Mouse (Mus musculus) hindbrain, embryonic 11.5 days (tissue): ENCODE measurements around the gene 4931428F04Rik. TPM values are rescaled to one million over a fixed set of nuclear protein-coding genes. Genes with fewer than 3 reads are reported as not detected.

Source experiments
- ATAC-seq: fragments of 200-750 bp; cut with Nextera tagmentation; 2 replicates; pipeline ENCODE4 v1.8.0; 2017; ENCODE audit warnings: mild to moderate bottlenecking, moderate TSS enrichment, moderate library complexity; ENCODE audit not compliant: low FRiP score
- DNase-seq: peaks from one replicate; pipeline ENCODE4 v3.0.0-alpha.2; 2015; ENCODE audit warnings: low spot score
- H3K27ac ChIP-seq: fragments of 300-500 bp; sonication (generic); 2 replicates; pipeline ENCODE4 v1.5.1; 2014; ENCODE audit warnings: mild to moderate bottlenecking, low read depth, low read length
- H3K27me3 ChIP-seq: fragments of 300-500 bp; sonication (generic); 2 replicates; pipeline ENCODE4 v1.6.1; 2014; ENCODE audit warnings: mild to moderate bottlenecking, low read length, moderate library complexity, mixed read lengths; ENCODE audit not compliant: control insufficient read depth, insufficient read depth
- H3K36me3 ChIP-seq: fragments of 300-500 bp; sonication (generic); 2 replicates; pipeline ENCODE4 v1.6.1; 2014; ENCODE audit warnings: mild to moderate bottlenecking, low read length, moderate library complexity, mixed read lengths; ENCODE audit not compliant: control insufficient read depth, insufficient read depth
- H3K4me1 ChIP-seq: fragments of 300-500 bp; sonication (generic); replicated peaks from 2 replicates; pipeline ENCODE4 v1.6.1; 2014; ENCODE audit warnings: low read length, mixed read lengths; ENCODE audit not compliant: control insufficient read depth, insufficient read depth
- H3K4me2 ChIP-seq: fragments of 300-500 bp; sonication (generic); replicated peaks from 2 replicates; pipeline ENCODE4 v1.6.1; 2014; ENCODE audit warnings: mild to moderate bottlenecking, low read depth, low read length
- H3K4me3 ChIP-seq: fragments of 300-500 bp; sonication (generic); 2 replicates; pipeline ENCODE4 v1.5.1; 2014; ENCODE audit warnings: low read depth, low read length
- H3K9ac ChIP-seq: fragments of 300-500 bp; sonication (generic); 2 replicates; pipeline ENCODE4 v1.6.1; 2014; ENCODE audit warnings: low read depth, low read length
- H3K9me3 ChIP-seq: fragments of 300-500 bp; sonication (generic); 2 replicates; pipeline ENCODE4 v1.6.1; 2016; ENCODE audit warnings: low read length; ENCODE audit not compliant: control insufficient read depth
- WGBS: fragments of 180-500 bp; shearing (Covaris S2); extraction: QIAGEN DNeasy Blood & Tissue Kit; methylation state at CpG from one replicate; pipeline ENCODE4 v1.1.7; 2014; 5-methylcytosine and 5-hydroxymethylcytosine counted together
- polyA plus RNA-seq: library from polyadenylated mRNA; unstranded; fragments of >200 nt; fragmentation: Nextera tagmentation; extraction: Ambion mirVana; gene quantifications from 2 replicates; pipeline ENCODE4 v1.2.1, GENCODE M21; 2014

Gene 4931428F04Rik
- polyA plus RNA-seq, 1 experiment from 2014 or later: 31.7 TPM

GRCm38 (mm10) chr8:105311718-105312117 lies 22.1 kb upstream of the 4931428F04Rik start:
- DNase-seq: no peak
- Histone ChIP-seq H3K36me3 (0 out of 2 replicates have a peak, but pooled peaks cover 5% of the 10 kb centered on the region), H3K9me3 (no peaks in the 10 kb centered on the region), H3K27ac (no peak overlapping the region), H3K9ac (no peak overlapping the region), H3K27me3 (no peaks in the 10 kb centered on the region), H3K4me3 (no peak overlapping the region), H3K4me2 (no peak overlapping the region), H3K4me1 (no peaks in the 10 kb centered on the region)
- no peak for ATAC-seq
- 94% methylated on average over 1 of the region's 1 CpGs for WGBS

DNA sequence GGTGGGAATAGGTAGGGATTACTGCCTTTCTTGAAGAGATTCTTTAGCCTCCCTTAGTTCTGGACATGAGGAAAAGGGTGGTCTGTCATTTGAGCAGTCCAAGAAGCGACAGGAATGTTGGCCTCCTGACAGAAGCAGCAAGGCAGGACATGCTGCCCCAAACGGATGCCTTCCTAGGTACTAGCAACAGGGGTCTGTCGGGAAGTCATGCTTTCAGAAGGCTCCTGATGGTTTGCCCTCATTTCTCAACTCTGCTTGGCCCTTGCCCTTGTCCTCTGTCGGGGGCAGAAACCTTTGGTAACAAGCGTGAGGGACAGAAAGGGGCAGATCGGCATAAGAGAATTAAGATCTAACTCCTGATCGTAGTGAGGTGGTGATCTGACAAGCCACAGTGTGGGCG lies 20.5 kb upstream of the 4931428F04Rik start:
- DNase-seq (no peak), ATAC-seq (no peak)
- WGBS: 86% methylated on average over 8 of the region's 8 CpGs
- Histone ChIP-seq H3K27me3 (no peaks in the 10 kb centered on the region), H3K4me1 (no peaks in the 10 kb centered on the region), H3K4me2 (no peak overlapping the region), H3K27ac (no peak overlapping the region), H3K9me3 (no peaks in the 10 kb centered on the region), H3K4me3 (no peak overlapping the region), H3K36me3 (0 out of 2 replicates have a peak, but pooled peaks cover 5% of the 10 kb centered on the region), H3K9ac (no peak overlapping the region)

DNA sequence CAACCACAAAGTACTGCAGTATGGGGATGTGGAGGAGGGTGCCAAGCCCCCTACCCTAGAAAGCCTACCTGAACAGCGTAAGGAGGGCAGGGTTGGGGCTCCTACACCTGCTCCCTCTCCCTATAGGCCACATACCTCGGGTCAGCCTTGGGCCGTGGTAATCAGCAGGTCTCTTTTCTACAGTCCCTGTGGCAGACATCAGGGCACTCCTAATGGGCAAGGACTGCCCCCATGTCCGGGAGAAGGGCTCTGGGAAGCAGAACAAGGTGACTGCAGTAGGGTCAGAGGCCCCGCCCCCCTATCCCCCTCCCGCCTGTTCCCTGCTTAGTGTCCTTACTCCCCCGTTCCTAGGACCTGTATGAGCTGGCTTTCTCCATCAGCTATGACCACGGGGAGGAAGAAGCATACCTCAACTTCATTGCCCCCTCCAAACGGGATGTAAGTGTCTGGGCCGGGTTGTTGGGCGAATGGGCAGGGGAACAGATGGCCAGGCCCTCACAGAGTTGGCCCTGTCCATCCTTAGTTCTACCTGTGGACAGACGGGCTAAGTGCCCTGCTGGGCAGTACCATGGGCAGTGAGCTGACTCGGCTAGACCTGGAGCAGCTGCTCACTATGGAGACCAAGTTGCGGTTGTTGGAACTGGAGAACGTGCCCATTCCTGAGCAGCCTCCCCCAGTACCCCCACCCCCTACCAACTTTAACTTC lies 19.6 kb upstream of the 4931428F04Rik start:
- no peaks in the 10 kb centered on the region for H3K9me3 ChIP-seq
- H3K27ac ChIP-seq: no peak overlapping the region
- H3K4me2 ChIP-seq: no peak overlapping the region
- 86% methylated on average over 15 of the region's 15 CpGs for WGBS
- H3K36me3 ChIP-seq: 0 out of 2 replicates have a peak, but pooled peaks cover 5% of the 10 kb centered on the region
- no peak overlapping the region for H3K4me3 ChIP-seq
- H3K4me1 ChIP-seq: no peaks in the 10 kb centered on the region
- H3K27me3 ChIP-seq: no peaks in the 10 kb centered on the region
- ATAC-seq (no peak), DNase-seq (no peak)
- H3K9ac ChIP-seq: no peak overlapping the region

DNA sequence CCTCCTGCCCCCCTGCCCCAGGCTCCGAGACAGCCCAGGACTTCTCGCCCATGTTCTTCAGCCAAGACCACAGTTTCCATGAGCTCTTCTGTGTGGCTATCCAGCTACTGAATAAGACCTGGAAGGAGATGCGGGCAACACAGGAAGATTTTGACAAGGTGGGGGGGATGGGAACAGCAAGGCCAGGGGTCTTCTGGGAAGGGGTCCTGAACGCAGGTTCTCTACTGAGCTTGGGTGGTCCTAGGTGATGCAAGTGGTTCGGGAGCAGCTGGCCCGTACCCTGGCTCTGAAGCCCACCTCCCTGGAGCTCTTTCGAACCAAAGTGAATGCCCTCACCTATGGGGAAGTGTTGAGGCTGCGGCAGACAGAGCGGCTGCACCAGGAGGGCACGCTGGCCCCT lies 18.8 kb upstream of the 4931428F04Rik start:
- 0 out of 2 replicates have a peak, but pooled peaks cover 3% of the 10 kb centered on the region for H3K36me3 ChIP-seq
- no peak overlapping the region for H3K4me3 ChIP-seq
- no peaks in the 10 kb centered on the region for H3K4me1 ChIP-seq
- DNase-seq (no peak), ATAC-seq (no peak)
- H3K9me3 ChIP-seq: no peaks in the 10 kb centered on the region
- H3K27ac ChIP-seq: no peak overlapping the region
- no peak overlapping the region for H3K4me2 ChIP-seq
- H3K9ac ChIP-seq: no peak overlapping the region
- H3K27me3 ChIP-seq: no peaks in the 10 kb centered on the region
- 93% methylated on average over 10 of the region's 10 CpGs for WGBS

DNA sequence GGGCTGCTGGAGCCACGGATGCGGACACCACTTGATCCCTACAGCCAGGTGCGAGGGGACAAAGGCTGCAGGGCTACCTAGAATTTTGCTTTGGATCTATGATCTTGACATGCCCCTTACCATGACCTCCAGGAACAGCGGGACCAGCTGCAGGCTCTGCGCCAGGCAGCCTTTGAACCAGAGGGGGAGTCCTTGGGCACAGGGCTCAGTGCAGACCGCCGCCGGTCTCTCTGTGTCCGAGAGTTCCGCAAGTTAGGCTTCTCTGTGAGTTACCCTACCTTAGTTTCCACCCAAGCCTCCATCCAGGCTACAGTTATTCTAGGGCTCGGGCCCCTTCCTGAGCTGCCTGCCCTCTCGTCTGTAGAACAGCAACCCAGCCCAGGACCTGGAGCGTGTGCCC lies 18.0 kb upstream of the 4931428F04Rik start:
- no peaks in the 10 kb centered on the region for H3K4me1 ChIP-seq
- 95% methylated on average over 13 of the region's 13 CpGs for WGBS
- no peak overlapping the region for H3K4me2 ChIP-seq
- no peak overlapping the region for H3K9ac ChIP-seq
- no peaks in the 10 kb centered on the region for H3K9me3 ChIP-seq
- no peak overlapping the region for H3K27ac ChIP-seq
- ATAC-seq: no peak
- no peak for DNase-seq
- H3K27me3 ChIP-seq: no peaks in the 10 kb centered on the region
- 0 out of 2 replicates have a peak, but pooled peaks cover 6% of the 10 kb centered on the region for H3K36me3 ChIP-seq
- no peak overlapping the region for H3K4me3 ChIP-seq

- H3K27ac ChIP-seq: no peak overlapping the region
- ATAC-seq (peak; percentile 22; the same call in 1 of the 2 replicates), DNase-seq (no peak)
Observed at GRCm38 (mm10) chr8:105306146-105306691, 16.6 kb upstream of the 4931428F04Rik start.

GRCm38 (mm10) chr8:105305211-105306145 lies 15.8 kb upstream of the 4931428F04Rik start, which contains the start of gene Elmo3:
Elmo3 (plus strand) TSS chr8:105305601.
- Histone ChIP-seq H3K27ac (no peak within 1 kb of the TSS), H3K27me3 (no peaks in the 10 kb centered on the region), H3K36me3 (peaks cover 16% of the 10 kb centered on the region; the same call in 1 of the 2 replicates), H3K4me1 (no peaks in the 10 kb centered on the region), H3K9ac (no peak within 1 kb of the TSS), H3K4me3 (0 out of 2 replicates have a peak within 1 kb of the TSS, but pooled peaks have one; percentile 6), H3K9me3 (no peaks in the 10 kb centered on the region), H3K4me2 (peak within 1 kb of the TSS; percentile 33)
- peak; percentile 67 for ATAC-seq
- peak; percentile 53 for DNase-seq
- WGBS: 11% methylated on average over 28 of the region's 30 CpGs

More at GRCm38 (mm10) chr8:105306146-105306691, 16.6 kb upstream of the 4931428F04Rik start:
- Histone ChIP-seq H3K4me1 (no peaks in the 10 kb centered on the region), H3K4me2 (no peak overlapping the region), H3K9me3 (no peaks in the 10 kb centered on the region), H3K4me3 (no peak overlapping the region), H3K36me3 (peaks cover 13% of the 10 kb centered on the region; the same call in 1 of the 2 replicates), H3K27me3 (no peaks in the 10 kb centered on the region), H3K9ac (no peak overlapping the region)
- WGBS: 50% methylated on average over 5 of the region's 5 CpGs

GRCm38 (mm10) chr8:105304325-105305210 lies 14.9 kb upstream of the 4931428F04Rik start:
- Histone ChIP-seq H3K27me3 (no peaks in the 10 kb centered on the region), H3K27ac (no peak overlapping the region), H3K4me1 (0 out of 2 replicates have a peak, but pooled peaks cover 2% of the 10 kb centered on the region), H3K4me2 (no peak overlapping the region), H3K9me3 (no peaks in the 10 kb centered on the region), H3K9ac (no peak overlapping the region), H3K4me3 (no peak overlapping the region), H3K36me3 (peaks cover 19% of the 10 kb centered on the region)
- no peak for DNase-seq
- WGBS: 89% methylated on average over 9 of the region's 9 CpGs
- no peak for ATAC-seq
